Mouse (Mus musculus): ENCODE measurements around the gene Ift22. TPM values are rescaled to one million over a fixed set of nuclear protein-coding genes. Genes with fewer than 3 reads are reported as not detected.

The Ift22 gene
- polyA plus RNA-seq, 1 experiment from 2014 or later, result 106 TPM

DNA sequence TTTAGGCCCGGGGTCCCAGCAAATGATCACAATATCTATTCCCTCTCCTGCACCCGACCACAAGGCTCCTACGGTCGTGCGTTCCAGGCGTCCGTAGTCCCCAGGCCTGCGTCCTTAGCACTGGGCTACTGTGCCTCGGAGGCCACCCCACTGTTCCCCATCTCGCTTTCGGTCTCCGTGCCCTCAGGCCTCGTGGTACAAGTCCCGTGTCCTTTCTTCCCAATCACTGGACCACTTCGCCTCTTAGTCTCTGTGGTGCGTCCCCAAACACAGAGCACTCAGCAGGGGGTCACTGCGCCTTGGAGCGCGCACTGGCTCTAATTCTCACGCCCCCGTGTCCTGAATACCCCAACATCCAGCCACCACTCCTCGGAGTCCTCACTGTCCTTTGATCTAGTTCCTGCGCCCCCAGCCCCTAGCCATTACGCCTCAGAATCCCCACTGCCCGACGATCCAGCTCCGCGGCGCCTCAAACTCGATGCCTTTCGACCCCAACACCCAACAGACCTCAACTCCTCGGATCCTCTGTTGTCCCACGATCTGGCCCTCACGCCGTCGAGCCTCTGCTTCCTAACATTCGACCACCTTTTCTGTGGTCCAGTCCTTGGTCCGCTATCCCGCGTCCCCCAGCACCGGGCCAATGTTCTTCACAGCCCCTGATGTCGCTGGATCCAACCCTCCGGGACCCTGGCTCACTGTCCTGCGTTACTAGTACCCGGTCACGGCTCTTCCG, 25.7 kb upstream of the Ift22 start:
- peak overlapping the region; percentile 60 for H3K27ac ChIP-seq
- peaks cover 22% of the 10 kb centered on the region for H3K4me1 ChIP-seq
- peak overlapping the region; percentile 73 for H3K9ac ChIP-seq
- H3K27me3 ChIP-seq, result peaks cover 37% of the 10 kb centered on the region
- H3K36me3 ChIP-seq, result no peaks in the 10 kb centered on the region
- ATAC-seq (ENCODE audit: low FRiP score), result no peak; the same call in 1 of the 2 replicates
- peak overlapping the region; percentile 81 for H3K4me2 ChIP-seq (replicated peaks)
- H3K9me3 ChIP-seq (replicated peaks), result no peaks in the 10 kb centered on the region
- peak overlapping the region; percentile 53 for H3K4me3 ChIP-seq
- WGBS, result under 1% methylated on average over 47 of the region's 47 CpGs

DNA sequence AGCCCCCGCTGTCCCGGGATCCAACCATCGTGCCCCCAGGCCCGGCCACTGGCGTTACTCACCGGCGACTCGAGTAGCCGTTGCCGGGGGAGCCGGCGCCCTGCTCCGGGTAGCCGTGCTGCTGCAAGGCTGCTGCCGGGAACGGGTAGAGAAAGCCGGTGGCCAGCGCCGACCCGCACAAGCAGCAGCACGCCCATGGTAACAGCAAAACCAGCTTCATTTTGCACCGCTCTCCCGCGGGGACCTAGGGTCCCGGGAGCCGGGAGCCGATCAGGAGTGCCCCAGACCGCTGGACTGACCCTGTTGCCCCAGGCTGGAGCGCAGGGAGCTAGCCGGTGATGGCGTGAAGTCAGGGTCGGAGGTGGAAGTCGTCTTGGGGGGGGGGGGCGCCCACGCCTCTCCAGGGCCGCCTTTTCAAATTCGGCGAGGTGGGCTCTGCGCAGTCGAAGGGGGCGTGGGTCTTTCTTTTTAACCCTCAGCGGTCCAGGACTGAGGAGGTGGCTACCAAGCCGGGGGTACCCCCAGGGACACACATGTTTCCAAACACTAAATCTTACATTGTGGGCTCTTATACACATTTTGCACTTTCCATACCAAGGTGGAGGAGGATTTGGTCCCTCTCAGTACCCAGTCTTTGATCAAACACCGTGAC, 25.0 kb upstream of the Ift22 start, which contains the start of gene Col26a1:
TSS of gene Col26a1 (minus strand) at position 422 of the 652 bp plus-strand sequence.
- H3K9ac ChIP-seq, result peak within 1 kb of the TSS; percentile 73
- H3K4me3 ChIP-seq, result peak within 1 kb of the TSS; percentile 53
- peaks cover 22% of the 10 kb centered on the region for H3K4me1 ChIP-seq
- WGBS, result 1% methylated on average over 44 of the region's 44 CpGs
- no peaks in the 10 kb centered on the region for H3K9me3 ChIP-seq (replicated peaks)
- peak; percentile 50; the same call in 1 of the 2 replicates for ATAC-seq (ENCODE audit: low FRiP score)
- peak within 1 kb of the TSS; percentile 81 for H3K4me2 ChIP-seq (replicated peaks)
- H3K27ac ChIP-seq, result peak within 1 kb of the TSS; percentile 60
- no peaks in the 10 kb centered on the region for H3K36me3 ChIP-seq
- H3K27me3 ChIP-seq, result peaks cover 37% of the 10 kb centered on the region

DNA sequence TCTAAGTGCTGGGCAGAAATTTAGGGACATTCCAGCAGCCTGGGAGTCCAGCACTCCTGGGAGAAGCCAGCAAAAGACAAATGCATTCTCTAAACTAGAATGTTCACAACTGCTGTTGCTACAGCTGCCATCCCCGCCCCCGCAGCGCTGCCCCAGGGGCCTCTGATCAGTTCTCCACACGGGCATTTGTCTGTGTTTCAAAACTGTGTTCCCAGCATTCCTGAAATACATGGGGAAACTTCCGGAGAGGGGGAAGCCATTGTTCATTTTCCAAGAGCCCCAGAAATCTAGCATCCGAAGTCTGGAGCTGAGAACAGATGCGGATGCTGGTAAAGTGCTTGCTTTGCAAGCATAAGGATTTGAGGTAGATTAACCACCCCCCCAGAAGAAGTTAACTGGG, 21.0 kb upstream of the Ift22 start:
- no peak overlapping the region for H3K4me2 ChIP-seq (replicated peaks)
- no peaks in the 10 kb centered on the region for H3K9me3 ChIP-seq (replicated peaks)
- 23% methylated on average over 7 of the region's 7 CpGs for WGBS
- no peak for ATAC-seq (ENCODE audit: low FRiP score)
- peaks cover 28% of the 10 kb centered on the region for H3K27me3 ChIP-seq
- H3K27ac ChIP-seq, result no peak overlapping the region
- H3K4me1 ChIP-seq, result peaks cover 15% of the 10 kb centered on the region
- no peaks in the 10 kb centered on the region for H3K36me3 ChIP-seq
- no peak overlapping the region for H3K9ac ChIP-seq
- no peak overlapping the region for H3K4me3 ChIP-seq

DNA sequence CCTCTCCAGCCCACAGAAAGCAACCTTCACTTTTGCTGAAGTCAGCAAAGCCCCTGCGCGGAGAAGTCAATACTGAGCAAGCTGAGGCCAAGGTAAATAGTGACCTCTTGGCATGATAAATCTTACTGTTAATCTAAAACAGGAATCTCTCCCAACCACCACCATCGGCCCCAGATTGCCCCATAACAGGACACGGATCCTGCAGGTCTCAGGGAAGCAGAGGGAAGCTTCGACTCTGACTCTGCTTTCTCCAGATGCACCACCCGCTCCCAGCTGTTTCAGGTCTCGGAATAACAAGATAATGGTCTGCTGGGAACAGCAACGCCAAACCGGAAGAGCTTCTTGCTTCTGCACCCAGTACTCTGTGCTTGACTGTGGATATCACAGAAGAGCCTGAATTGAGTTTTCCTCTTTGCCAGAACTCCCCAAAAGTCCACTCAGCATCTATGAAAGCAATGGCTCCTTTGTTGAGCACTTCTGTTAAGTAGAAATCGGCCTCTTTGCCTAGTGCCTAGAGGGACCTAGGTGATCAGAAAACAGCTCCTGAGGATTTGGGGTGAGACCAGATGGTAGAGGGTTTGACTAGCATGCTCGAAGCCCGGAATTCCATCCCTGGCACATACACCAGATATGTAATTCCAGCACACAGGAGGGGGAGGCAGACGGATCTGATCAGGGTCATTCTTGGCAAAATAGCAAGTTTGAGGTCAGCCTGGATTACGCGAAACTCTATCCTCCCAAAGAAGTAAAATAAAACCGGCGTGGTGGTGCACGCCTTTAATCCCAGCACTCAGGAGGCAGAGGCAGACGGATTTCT, 19.2 kb upstream of the Ift22 start:
- 62% methylated on average over 19 of the region's 19 CpGs for WGBS
- Histone ChIP-seq H3K27ac (0 out of 2 replicates have a peak overlapping the region, but pooled peaks have one; percentile 17), H3K9ac (no peak overlapping the region), H3K36me3 (no peaks in the 10 kb centered on the region), H3K4me3 (no peak overlapping the region), H3K4me2 (replicated peaks) (no peak overlapping the region), H3K9me3 (replicated peaks) (no peaks in the 10 kb centered on the region), H3K27me3 (peaks cover 11% of the 10 kb centered on the region), H3K4me1 (peaks cover 5% of the 10 kb centered on the region)
- ATAC-seq (ENCODE audit: low FRiP score), result no peak

DNA sequence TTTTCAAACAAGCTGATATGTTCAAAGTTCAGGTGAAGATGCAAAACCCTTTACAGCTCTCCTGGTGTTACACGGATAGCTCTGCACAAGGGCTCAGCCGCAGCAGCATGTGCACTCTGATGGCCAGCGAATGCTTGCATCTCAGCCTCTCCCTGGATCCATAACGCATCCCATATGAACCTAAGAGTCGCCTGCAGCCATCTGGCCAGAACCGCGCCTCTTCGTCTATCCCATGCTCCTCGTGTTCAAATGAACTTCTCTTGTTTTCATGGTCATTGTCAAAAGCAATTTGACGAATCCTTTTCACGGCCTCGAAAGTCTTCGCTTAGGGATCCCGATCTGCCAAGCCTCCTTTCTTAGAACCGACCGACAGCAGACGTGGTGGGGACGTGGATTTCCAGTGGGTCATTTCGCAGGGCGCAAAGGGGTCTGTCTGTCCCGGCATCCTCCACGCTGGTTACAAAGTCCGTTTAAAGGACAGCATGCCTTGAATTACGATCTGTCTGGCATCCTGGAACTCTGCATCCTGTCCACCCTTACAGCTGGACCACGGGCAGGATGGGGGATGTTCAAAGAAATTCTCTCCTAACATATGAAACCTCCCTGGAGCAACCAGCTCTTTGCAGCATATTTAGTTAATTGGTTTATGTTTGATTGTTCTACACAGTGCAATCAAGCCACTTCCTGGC, 13.0 kb upstream of the Ift22 start:
- no peak for ATAC-seq (ENCODE audit: low FRiP score)
- no peak overlapping the region for H3K4me2 ChIP-seq (replicated peaks)
- WGBS, result 58% methylated on average over 25 of the region's 25 CpGs
- H3K9ac ChIP-seq, result no peak overlapping the region
- no peaks in the 10 kb centered on the region for H3K4me1 ChIP-seq
- no peak overlapping the region for H3K27ac ChIP-seq
- H3K9me3 ChIP-seq (replicated peaks), result no peaks in the 10 kb centered on the region
- no peak overlapping the region for H3K4me3 ChIP-seq
- H3K36me3 ChIP-seq, result no peaks in the 10 kb centered on the region
- no peaks in the 10 kb centered on the region for H3K27me3 ChIP-seq

DNA sequence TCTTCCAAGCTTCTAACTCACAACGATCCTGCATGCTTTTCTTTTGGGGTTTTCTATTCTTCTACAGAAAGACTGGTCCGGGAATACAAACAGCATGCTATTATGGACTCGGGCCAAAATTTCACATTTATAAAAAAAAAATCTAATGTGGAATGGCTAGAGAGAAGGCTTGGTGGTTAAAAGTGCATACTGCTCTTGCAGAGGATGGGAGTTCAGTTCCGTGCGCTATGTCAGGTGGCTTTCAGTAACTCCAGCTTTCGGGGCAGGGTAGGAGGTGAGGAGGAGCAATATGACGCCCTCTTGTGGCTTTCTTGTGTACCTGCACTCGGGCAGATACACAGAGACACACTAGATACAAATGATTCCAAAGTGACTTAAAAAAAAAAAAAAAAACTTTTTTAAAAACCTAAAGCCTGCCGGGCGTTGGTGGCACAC, 12.4 kb upstream of the Ift22 start:
- H3K9ac ChIP-seq, result no peak overlapping the region
- 64% methylated on average over 10 of the region's 10 CpGs for WGBS
- no peak overlapping the region for H3K27ac ChIP-seq
- H3K4me2 ChIP-seq (replicated peaks), result no peak overlapping the region
- H3K36me3 ChIP-seq, result no peaks in the 10 kb centered on the region
- H3K27me3 ChIP-seq, result no peaks in the 10 kb centered on the region
- no peak for ATAC-seq (ENCODE audit: low FRiP score)
- no peaks in the 10 kb centered on the region for H3K4me1 ChIP-seq
- no peak overlapping the region for H3K4me3 ChIP-seq
- no peaks in the 10 kb centered on the region for H3K9me3 ChIP-seq (replicated peaks)

DNA sequence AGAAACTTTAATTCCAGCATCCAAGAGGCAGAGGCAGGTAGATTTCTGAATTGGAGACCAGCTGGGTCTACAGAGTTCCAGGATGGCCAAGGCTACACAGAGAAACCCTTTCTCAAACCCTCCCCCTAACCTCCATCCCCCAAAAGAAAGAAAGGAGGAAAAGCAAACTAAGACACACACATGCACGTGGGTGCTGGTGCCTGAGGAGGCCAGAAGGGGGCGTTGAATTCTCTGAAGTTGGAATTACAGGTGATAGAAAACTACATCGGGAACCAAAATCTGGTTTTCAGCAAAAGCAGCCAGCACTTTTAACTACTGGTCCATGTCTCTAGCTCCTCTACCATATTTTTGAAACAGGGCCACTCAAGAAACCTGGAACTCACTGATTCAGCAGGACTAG, 3.3 kb upstream of the Ift22 start:
- H3K9ac ChIP-seq, result no peak overlapping the region
- no peak overlapping the region for H3K27ac ChIP-seq
- H3K4me2 ChIP-seq (replicated peaks), result no peak overlapping the region
- ATAC-seq (ENCODE audit: low FRiP score), result no peak
- peaks cover 11% of the 10 kb centered on the region for H3K4me1 ChIP-seq
- H3K4me3 ChIP-seq, result no peak overlapping the region
- H3K27me3 ChIP-seq, result no peaks in the 10 kb centered on the region
- 62% methylated on average over 3 of the region's 3 CpGs for WGBS
- H3K36me3 ChIP-seq, result no peaks in the 10 kb centered on the region
- H3K9me3 ChIP-seq (replicated peaks), result no peaks in the 10 kb centered on the region; the same call in 1 of the 2 replicates

DNA sequence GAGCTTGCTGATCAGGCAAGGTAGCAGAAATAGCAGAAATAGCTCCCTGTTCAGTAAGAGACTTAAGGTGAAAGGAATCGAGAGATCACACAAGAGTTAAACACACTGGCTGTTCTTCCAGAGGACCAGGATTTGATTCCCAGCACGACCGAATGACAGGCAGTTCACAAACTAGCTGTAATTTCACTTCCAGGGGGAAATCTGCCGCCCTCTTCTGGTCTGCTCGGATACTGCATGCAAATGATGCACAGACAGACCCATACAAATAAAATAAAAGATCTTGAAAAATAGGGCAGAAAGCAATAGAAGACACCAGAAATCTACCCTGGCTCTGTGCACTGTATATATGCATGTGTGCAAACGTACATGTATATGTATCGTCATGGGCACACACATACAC, 2.3 kb upstream of the Ift22 start:
- WGBS, result 53% methylated on average over 7 of the region's 7 CpGs

DNA sequence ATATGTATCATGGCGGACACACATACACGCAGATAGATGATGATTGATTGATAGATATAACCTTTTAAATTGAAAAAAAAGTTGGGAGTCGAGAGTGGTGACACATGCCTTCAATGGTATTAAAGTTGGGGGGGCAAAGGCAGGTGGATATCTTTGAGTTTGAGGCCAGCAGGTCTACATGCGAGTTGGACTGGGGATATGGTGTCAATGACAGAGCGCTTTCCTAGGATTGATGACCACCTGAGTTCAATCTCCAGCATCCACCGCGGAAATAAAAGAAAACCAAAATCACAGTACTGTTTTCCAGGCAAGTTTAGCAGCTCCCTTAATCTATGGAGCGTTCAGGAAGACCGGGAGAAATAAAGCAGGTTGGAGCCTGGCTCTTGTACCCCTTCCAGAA, 363 bp upstream of the Ift22 start:
- peak overlapping the region; percentile 67 for H3K4me3 ChIP-seq
- peak overlapping the region; percentile 63 for H3K4me2 ChIP-seq (replicated peaks)
- H3K27ac ChIP-seq, result no peak overlapping the region
- peak; percentile 59 for ATAC-seq (ENCODE audit: low FRiP score)
- H3K36me3 ChIP-seq, result peaks cover 16% of the 10 kb centered on the region
- no peaks in the 10 kb centered on the region; the same call in 1 of the 2 replicates for H3K9me3 ChIP-seq (replicated peaks)
- H3K27me3 ChIP-seq, result no peaks in the 10 kb centered on the region
- WGBS, result 43% methylated on average over 9 of the region's 9 CpGs
- peak overlapping the region; percentile 72 for H3K9ac ChIP-seq
- peaks cover 11% of the 10 kb centered on the region for H3K4me1 ChIP-seq

More for the DNA sequence above, 2.3 kb upstream of the Ift22 start:
- Histone ChIP-seq H3K4me1 (peaks cover 11% of the 10 kb centered on the region), H3K9me3 (replicated peaks) (no peaks in the 10 kb centered on the region; the same call in 1 of the 2 replicates), H3K27ac (no peak overlapping the region), H3K4me3 (no peak overlapping the region), H3K27me3 (no peaks in the 10 kb centered on the region), H3K36me3 (no peaks in the 10 kb centered on the region), H3K9ac (no peak overlapping the region), H3K4me2 (replicated peaks) (no peak overlapping the region)
- no peak for ATAC-seq (ENCODE audit: low FRiP score)

DNA sequence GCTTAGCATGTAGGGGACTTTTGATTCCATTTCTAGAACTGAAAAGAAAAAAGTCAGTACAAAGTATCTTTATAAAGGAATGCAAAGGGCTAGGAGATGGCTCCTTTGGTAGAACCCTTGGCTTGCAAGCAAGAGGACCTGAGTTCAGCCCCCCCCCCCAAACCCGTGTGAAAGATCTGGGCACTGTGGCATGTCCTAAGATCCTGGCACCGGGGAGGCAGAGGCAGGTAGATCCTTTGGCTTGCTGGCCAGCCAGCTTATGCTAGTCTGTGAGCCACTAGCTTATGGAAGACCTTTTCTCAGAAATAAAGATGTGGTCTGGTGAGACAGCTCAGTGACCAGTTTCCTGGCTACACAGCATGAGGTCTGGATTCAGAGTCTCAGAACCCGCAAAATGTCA, 6.2 kb downstream of the Ift22 start:
- no peak for ATAC-seq (ENCODE audit: low FRiP score)
- no peaks in the 10 kb centered on the region for H3K9me3 ChIP-seq (replicated peaks)
- H3K9ac ChIP-seq, result no peak overlapping the region
- no peak overlapping the region for H3K4me3 ChIP-seq
- no peaks in the 10 kb centered on the region for H3K27me3 ChIP-seq
- peaks cover 33% of the 10 kb centered on the region for H3K36me3 ChIP-seq
- WGBS, result 86% methylated on average over 3 of the region's 3 CpGs
- H3K4me2 ChIP-seq (replicated peaks), result no peak overlapping the region
- H3K4me1 ChIP-seq, result peaks cover 3% of the 10 kb centered on the region; the same call in 1 of the 2 replicates
- H3K27ac ChIP-seq, result no peak overlapping the region

DNA sequence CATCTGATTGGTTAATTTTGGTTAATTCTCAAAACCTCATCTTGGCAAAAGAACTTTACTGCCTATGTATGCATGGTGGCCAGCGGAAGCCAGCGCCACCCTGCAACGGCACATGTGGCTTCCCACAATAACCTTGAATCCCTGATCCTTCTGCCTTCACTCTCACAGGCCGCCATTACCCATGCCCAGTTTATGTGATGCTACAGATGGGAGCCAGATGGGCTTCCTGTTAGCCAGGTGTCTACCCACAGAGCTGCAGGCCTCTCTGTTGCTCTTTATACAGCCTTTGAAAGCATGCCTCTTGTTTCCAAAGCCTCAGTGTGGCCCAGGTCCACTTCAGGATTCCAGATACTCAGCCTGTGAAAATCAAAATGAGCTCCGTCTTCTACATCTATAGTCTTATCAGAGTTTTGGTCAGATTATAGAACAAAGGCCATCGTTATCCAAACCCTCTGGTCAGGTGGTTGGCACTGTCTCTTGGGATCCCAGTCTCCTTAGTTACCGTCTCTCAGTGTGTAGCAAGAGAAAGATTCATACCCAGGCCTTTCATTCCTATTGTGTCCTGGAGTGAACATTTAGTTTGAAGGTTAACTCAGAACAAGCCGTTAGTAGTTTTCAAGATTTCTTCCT, 9.8 kb downstream of the Ift22 start:
- Histone ChIP-seq H3K4me1 (peaks cover 7% of the 10 kb centered on the region), H3K27ac (no peak overlapping the region), H3K9ac (no peak overlapping the region), H3K9me3 (replicated peaks) (no peaks in the 10 kb centered on the region), H3K27me3 (0 out of 2 replicates have a peak, but pooled peaks cover 3% of the 10 kb centered on the region), H3K4me3 (no peak overlapping the region), H3K4me2 (replicated peaks) (no peak overlapping the region), H3K36me3 (peaks cover 15% of the 10 kb centered on the region)
- WGBS, result 94% methylated on average over 8 of the region's 8 CpGs
- ATAC-seq (ENCODE audit: low FRiP score), result no peak

Measured in hindbrain, embryonic 12.5 days (tissue).